Mouse (Mus musculus) left cerebral cortex, postnatal 25 days (tissue): ENCODE data around the gene Tnfrsf14. TPM values are rescaled to one million over a fixed set of nuclear protein-coding genes. Genes with fewer than 3 reads are reported as not detected.

Source experiments
- DNase-seq, 2 experiments: peaks; one replicate each; pipeline ENCODE4 v3.0.0; 2022; ENCODE audit warnings: low spot score in 2 of 2, mixed read lengths in 1 of 2
- intact Hi-C: fragments of 180-260 bp; cut with DNase I; formaldehyde crosslinking; loops from one replicate; pipeline ENCODE4 v1.15.1; 2025
- total RNA-seq, 2 experiments: library from RNA; stranded (reverse); gene quantifications; 2 replicates each; pipeline ENCODE4 v1.2.3; 2021

Gene Tnfrsf14
- total RNA-seq, 2 experiments from 2014 or later: 1.3 to 1.7 TPM

- no peak for DNase-seq
- intact Hi-C loops: no loop called here
These were observed 32.8 kb downstream of the Tnfrsf14 start for GRCm38 (mm10) chr4:154895549-154895948.

DNA sequence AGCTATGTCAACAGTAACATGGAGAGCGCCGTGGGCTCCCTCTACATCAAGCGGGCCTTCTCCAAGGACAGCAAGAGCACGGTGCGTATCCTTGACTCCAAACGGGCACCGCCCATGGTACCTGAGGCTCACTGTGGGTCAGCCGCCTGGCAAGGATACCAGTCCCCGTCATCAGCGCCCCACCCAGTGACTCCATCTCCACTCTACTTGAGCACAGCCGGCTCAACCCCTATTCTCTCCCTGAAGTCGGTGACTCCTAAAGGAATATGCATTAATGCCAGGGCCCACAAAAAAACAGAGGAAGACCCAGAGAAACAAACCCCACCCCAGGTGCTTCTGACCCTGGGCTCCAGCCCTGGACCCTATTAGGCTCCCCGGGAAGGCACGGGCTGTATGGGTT is 37.5 kb downstream of the Tnfrsf14 start:
- intact Hi-C loops: no loop called here
- DNase-seq: no peak

DNA sequence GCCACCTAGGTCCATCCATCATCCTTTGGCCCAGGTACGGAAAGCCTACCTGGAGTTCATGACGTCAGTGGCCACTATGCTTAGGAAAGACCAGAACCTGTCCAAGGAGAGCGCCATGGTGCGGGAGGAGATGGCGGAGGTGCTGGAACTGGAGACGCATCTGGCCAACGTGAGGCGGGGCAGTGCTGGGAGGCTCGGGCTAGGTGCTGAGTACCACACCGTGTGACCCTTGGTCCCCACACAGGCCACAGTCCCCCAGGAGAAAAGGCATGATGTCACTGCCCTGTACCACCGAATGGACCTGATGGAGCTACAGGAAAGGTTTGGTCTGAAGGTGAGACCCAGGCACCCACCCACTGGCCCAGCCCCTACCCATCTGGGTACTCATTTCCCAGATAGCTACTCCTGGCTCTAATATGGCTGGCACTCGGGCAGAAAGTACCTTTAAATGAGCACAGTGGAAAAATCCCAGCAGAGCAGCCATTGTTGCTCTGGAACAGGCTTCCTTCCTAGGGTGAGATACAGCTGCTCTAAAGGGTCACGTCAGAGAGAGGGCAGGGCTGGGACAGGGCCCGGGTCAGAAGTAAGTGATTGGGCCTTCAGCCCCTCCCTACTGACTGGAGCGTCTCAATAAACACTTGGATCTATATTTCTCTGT is 40.6 kb downstream of the Tnfrsf14 start:
- intact Hi-C loops: no loop called here
- no peak for DNase-seq

- intact Hi-C loops: no loop called here
- DNase-seq: no peak
These were observed 41.3 kb downstream of the Tnfrsf14 start for GRCm38 (mm10) chr4:154886876-154887592.

DNA sequence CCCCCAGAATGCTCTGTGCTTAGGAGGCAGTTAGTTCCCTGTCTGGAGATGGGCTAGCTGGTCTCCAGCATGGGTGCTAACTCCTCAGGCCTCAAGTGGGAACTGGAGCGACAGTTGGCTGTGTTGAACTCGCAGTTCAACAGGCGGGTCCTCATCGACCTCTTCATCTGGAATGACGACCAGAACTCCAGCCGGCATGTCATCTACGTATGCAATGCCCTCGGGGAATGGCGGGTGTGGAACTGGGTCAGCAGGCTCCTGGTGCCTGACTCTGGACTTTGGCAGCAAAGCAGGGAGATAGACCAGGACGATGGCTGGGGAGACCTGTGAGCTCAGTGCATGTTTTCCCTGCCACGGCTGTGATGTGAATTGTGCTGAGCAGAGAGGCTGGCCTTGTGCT is 42.9 kb downstream of the Tnfrsf14 start:
- no peak for DNase-seq
- intact Hi-C loops: no loop called here

GRCm38 (mm10) chr4:154882014-154882659 is 46.2 kb downstream of the Tnfrsf14 start:
- DNase-seq: no peak
- intact Hi-C loops: no loop called here

GRCm38 (mm10) chr4:154880730-154881129 is 47.6 kb downstream of the Tnfrsf14 start:
- DNase-seq: no peak

GRCm38 (mm10) chr4:154877864-154878548 is 50.4 kb downstream of the Tnfrsf14 start:
- peak; percentile 90 to 92 for DNase-seq

More at GRCm38 (mm10) chr4:154880730-154881129, 47.6 kb downstream of the Tnfrsf14 start:
- intact Hi-C loops: no loop called here

DNA sequence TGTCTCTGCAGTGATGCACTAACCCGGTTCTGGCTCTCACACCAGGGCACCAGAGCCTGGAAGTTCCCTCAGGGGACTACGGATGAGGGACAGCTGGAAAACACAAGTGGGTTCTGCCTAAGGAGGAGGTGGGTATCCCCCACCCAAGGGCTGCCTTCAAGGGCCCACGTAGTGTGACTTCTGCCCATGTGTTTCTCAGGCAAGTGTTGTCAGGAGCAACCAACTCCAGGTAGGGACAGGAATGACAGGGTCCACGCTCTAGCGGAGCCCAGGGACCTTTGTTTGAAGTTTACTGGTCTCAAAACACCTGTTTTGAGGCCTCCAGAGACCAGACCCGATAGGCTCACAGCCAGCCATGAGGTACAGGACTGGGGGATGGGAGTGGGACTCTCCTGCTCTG is 55.2 kb downstream of the Tnfrsf14 start:
- intact Hi-C loops: no loop called here
- DNase-seq: no peak

More at GRCm38 (mm10) chr4:154877864-154878548, 50.4 kb downstream of the Tnfrsf14 start:
- intact Hi-C loops: loop anchor here (1.0 kb wide), 2 partner anchors 66 to 188 kb away; no protein-coding TSS in a partner anchor

Other genes starting within 250 kb of the Tnfrsf14 start
- 1 to 10 TPM; 2.4 to 2.7 TPM for gene Ttc34, start 91.1 kb downstream of the Tnfrsf14 start, total RNA-seq
- gene Mmel1, start 59.0 kb downstream of the Tnfrsf14 start, total RNA-seq: under 1 TPM; 0.48 to 0.85 TPM
- 10 to 100 TPM; 47.5 to 51.4 TPM for gene Fam213b, start 29.4 kb downstream of the Tnfrsf14 start, total RNA-seq
- gene Hes5, start 32.4 kb upstream of the Tnfrsf14 start, total RNA-seq: 10 to 100 TPM; 35.8 to 41.3 TPM
- gene Pank4, start 35.6 kb upstream of the Tnfrsf14 start, total RNA-seq: 10 to 100 TPM; 37.6 to 39.8 TPM
- 10 to 100 TPM; 76.2 to 81.5 TPM for gene Plch2, start 128.2 kb upstream of the Tnfrsf14 start, total RNA-seq
- gene Pex10, start 138.5 kb upstream of the Tnfrsf14 start, total RNA-seq: 10 to 100 TPM; 18.7 to 20.2 TPM
- 10 to 100 TPM; 60.9 to 69.4 TPM for gene Rer1, start 157.8 kb upstream of the Tnfrsf14 start, total RNA-seq
- 1 to 10 TPM; 8.6 to 9.7 TPM for gene Morn1, start 158.0 kb upstream of the Tnfrsf14 start, total RNA-seq